Mouse (Mus musculus) embryonic facial prominence, embryonic 15.5 days (tissue): Measurements from ENCODE around the gene Trp53i11. TPM values are rescaled to one million over a fixed set of nuclear protein-coding genes. Genes with fewer than 3 reads are reported as not detected.
A peak's percentile ranks its signal among the peaks of the same experiment; 100 is the strongest.

Experiments used
- ATAC-seq: fragments of 200-750 bp; cut with Nextera tagmentation; 2 replicates; pipeline ENCODE4 v1.8.0; 2017; ENCODE audit warnings: low read depth, moderate TSS enrichment; ENCODE audit not compliant: insufficient number of reproducible peaks, low FRiP score, low TSS enrichment
- H3K27ac ChIP-seq: fragments of 300-500 bp; sonication (generic); replicated peaks from 2 replicates; pipeline ENCODE4 v1.5.1; 2015; ENCODE audit warnings: mild to moderate bottlenecking, inconsistent platforms
- H3K27me3 ChIP-seq: fragments of 300-500 bp; sonication (generic); 2 replicates; pipeline ENCODE4 v1.6.1; 2015; ENCODE audit warnings: inconsistent platforms
- H3K36me3 ChIP-seq: fragments of 300-500 bp; sonication (generic); 2 replicates; pipeline ENCODE4 v1.6.1; 2015; ENCODE audit warnings: mild to moderate bottlenecking, inconsistent platforms
- H3K4me1 ChIP-seq: fragments of 300-500 bp; sonication (generic); 2 replicates; pipeline ENCODE4 v1.6.1; 2015; ENCODE audit warnings: inconsistent platforms
- H3K4me2 ChIP-seq: fragments of 300-500 bp; sonication (generic); replicated peaks from 2 replicates; pipeline ENCODE4 v1.6.1; 2015; ENCODE audit warnings: mild to moderate bottlenecking, inconsistent platforms
- H3K4me3 ChIP-seq: fragments of 300-500 bp; sonication (generic); replicated peaks from 2 replicates; pipeline ENCODE4 v1.5.1; 2015; ENCODE audit warnings: mild to moderate bottlenecking, inconsistent platforms
- H3K9ac ChIP-seq: fragments of 300-500 bp; sonication (generic); 2 replicates; pipeline ENCODE4 v1.6.1; 2015; ENCODE audit warnings: inconsistent platforms
- H3K9me3 ChIP-seq: fragments of 300-500 bp; sonication (generic); replicated peaks from 2 replicates; pipeline ENCODE4 v1.6.1; 2016; ENCODE audit warnings: inconsistent platforms
- WGBS: fragments of 180-500 bp; shearing (Covaris S2); methylation state at CpG from one replicate; pipeline ENCODE4 v1.1.7; 2015; 5-methylcytosine and 5-hydroxymethylcytosine counted together
- polyA plus RNA-seq: library from polyadenylated mRNA; unstranded; fragments of >200 nt; fragmentation: Nextera tagmentation; extraction: Ambion mirVana; gene quantifications from 2 replicates; pipeline ENCODE4 v1.2.1, GENCODE M21; 2015

The Trp53i11 gene
- polyA plus RNA-seq, 1 experiment from 2014 or later: 46.4 TPM

DNA sequence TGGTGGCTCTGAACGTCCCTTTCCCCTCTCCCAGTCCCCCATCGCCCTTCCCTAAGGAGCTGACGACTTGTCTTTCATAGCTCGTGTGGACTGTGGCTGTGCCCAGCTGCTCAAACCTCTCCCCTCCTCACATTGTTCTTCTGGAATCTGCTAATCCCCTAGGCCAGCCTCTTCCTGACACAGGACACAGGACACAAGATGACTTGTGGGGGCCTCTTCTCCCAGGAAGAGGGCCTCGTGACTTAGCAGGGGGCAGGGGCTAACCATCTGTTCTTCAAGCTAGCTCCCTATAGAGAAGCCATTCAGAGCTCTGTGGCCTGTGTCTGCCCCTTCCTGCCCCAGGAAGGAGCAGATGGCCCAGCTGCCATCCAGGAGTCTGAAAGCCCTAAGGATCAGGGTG, 13.2 kb upstream of the Trp53i11 start:
- H3K27me3 ChIP-seq: peaks cover 12% of the 10 kb centered on the region
- peak; percentile 36; the same call in 1 of the 2 replicates for ATAC-seq
- no peak overlapping the region for H3K4me3 ChIP-seq
- no peak overlapping the region for H3K9ac ChIP-seq
- peaks cover 30% of the 10 kb centered on the region for H3K4me1 ChIP-seq
- WGBS: 40% methylated on average over 5 of the region's 5 CpGs
- no peak overlapping the region for H3K27ac ChIP-seq
- no peaks in the 10 kb centered on the region for H3K36me3 ChIP-seq
- no peak overlapping the region for H3K4me2 ChIP-seq
- H3K9me3 ChIP-seq: no peaks in the 10 kb centered on the region

- no peak for ATAC-seq
- Histone ChIP-seq H3K36me3 (no peaks in the 10 kb centered on the region), H3K4me3 (no peak overlapping the region), H3K27ac (no peak overlapping the region), H3K9ac (no peak overlapping the region), H3K9me3 (no peaks in the 10 kb centered on the region), H3K4me1 (peaks cover 36% of the 10 kb centered on the region), H3K27me3 (peaks cover 22% of the 10 kb centered on the region), H3K4me2 (no peak overlapping the region)
- WGBS: 20% methylated on average over 5 of the region's 5 CpGs
These were observed 12.1 kb upstream of the Trp53i11 start for GRCm38 (mm10) chr2:93175278-93175677.

GRCm38 (mm10) chr2:93175721-93176120, 11.6 kb upstream of the Trp53i11 start:
- peaks cover 25% of the 10 kb centered on the region for H3K27me3 ChIP-seq
- 68% methylated on average over 2 of the region's 2 CpGs for WGBS
- H3K4me1 ChIP-seq: peaks cover 39% of the 10 kb centered on the region
- no peaks in the 10 kb centered on the region for H3K36me3 ChIP-seq
- H3K4me2 ChIP-seq: no peak overlapping the region
- H3K9me3 ChIP-seq: no peaks in the 10 kb centered on the region
- H3K27ac ChIP-seq: no peak overlapping the region
- H3K4me3 ChIP-seq: no peak overlapping the region
- H3K9ac ChIP-seq: no peak overlapping the region
- no peak for ATAC-seq

DNA sequence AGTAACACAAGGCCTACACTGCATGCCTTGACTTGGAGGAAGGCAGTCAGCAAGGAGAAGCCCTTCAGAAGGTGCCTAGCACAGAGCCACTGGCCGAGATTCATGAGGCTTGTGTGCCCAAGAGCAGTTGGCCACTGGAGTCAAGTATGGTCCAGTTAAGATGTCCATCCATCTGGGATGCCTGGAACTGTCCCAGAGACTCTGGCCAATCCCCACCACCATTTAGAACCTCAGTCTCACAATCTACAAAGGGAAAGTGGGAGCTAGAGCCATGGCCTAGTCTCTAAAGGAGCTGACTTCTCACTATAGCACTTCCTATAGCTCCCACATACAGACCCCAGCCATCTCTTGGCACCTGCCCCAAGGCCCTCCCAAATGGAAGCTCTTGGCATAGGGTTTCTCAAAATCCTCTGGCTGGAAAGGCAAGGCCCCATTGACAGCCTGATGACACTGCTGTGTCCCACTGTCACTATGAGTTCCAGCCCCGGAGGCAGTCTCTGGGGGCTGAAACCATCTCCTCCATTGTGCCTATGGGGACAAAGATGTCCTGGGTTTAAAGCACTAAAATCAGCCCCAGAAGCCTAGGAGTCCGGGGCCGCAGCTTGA, 11.1 kb upstream of the Trp53i11 start:
- no peak overlapping the region for H3K4me3 ChIP-seq
- H3K27me3 ChIP-seq: peaks cover 28% of the 10 kb centered on the region
- H3K9me3 ChIP-seq: no peaks in the 10 kb centered on the region
- H3K9ac ChIP-seq: no peak overlapping the region
- no peaks in the 10 kb centered on the region for H3K36me3 ChIP-seq
- H3K4me2 ChIP-seq: peak overlapping the region; percentile 22; the same call in 1 of the 2 replicates
- WGBS: 28% methylated on average over 4 of the region's 4 CpGs
- no peak for ATAC-seq
- H3K4me1 ChIP-seq: peaks cover 39% of the 10 kb centered on the region
- 0 out of 2 replicates have a peak overlapping the region, but pooled peaks have one; percentile 23 for H3K27ac ChIP-seq

DNA sequence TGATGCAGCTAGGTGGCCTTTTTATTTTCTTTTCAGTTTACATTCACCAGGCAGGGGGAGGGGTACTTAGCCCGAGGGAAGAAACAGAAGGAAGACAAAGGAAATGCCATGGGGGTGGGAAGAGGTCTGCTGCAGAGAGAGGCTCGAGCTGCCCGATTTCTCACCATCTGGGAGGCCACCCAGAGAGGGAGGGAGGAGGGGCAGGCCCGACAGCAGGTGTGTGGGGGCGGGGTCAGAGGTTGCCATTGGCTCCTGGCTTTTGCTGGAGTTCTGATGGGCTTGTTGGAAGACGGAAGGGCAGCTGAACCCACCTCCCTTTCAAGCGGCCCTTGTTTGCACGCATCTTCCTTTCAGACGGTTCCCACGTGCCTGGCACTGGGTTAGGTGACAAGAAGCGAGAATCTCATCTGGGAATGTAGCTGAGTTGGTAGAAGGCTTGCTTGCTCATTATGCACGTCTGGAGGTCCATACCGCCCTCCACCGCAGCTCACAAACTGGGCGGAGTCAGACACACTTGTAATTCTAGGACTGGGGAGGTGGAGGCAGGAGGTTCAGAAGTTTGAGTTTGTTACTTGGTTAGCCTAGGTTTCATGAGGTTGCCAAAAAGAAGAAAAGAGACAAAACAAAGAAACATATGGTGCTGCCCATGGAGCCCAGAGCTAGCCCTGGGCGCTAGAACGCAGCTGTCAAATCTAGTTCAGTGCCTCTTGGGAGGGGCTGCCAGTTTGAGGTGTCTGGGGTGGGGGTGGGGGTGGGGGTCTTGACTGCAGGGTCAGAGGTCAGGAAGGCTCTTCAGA, 10.3 kb upstream of the Trp53i11 start:
- Histone ChIP-seq H3K4me2 (peak overlapping the region; percentile 22), H3K9ac (no peak overlapping the region), H3K4me3 (no peak overlapping the region), H3K36me3 (no peaks in the 10 kb centered on the region), H3K27ac (no peak overlapping the region), H3K9me3 (no peaks in the 10 kb centered on the region), H3K4me1 (peaks cover 39% of the 10 kb centered on the region), H3K27me3 (peaks cover 35% of the 10 kb centered on the region)
- 5% methylated on average over 17 of the region's 17 CpGs for WGBS
- no peak for ATAC-seq

DNA sequence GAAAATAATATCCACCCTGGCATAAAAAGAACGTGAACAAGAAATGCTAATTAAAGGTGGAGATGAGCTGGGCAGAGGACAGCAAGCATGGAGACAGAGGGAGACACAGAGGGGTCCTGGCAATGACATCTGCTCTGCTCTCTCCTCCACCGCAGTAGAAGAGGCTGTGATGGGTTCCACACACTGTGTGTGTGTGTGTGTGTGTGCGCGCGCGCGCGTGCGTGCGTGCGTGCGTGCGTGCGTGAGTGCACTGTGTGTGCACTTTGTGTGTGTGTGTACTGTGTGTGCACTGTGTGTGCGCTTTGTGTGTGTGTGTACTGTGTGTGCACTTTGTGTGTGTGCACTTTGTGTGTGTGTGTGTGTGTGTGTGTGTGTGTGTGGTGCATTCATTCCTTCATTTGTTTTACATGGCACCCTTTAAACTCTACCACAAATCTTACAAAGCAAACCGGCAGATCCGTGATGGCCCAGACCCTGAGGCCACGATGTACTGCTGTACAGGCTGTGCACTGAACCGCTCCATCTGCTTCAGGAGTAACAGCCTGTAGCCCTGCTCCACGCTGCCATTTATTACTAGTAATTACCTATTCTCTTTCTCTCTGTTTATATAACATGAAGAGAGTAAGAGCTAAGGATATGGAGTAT, 9.6 kb upstream of the Trp53i11 start:
- H3K9me3 ChIP-seq: no peaks in the 10 kb centered on the region
- H3K27ac ChIP-seq: no peak overlapping the region
- H3K27me3 ChIP-seq: peaks cover 38% of the 10 kb centered on the region
- H3K4me1 ChIP-seq: peaks cover 39% of the 10 kb centered on the region
- 75% methylated on average over 20 of the region's 20 CpGs for WGBS
- H3K36me3 ChIP-seq: no peaks in the 10 kb centered on the region
- no peak for ATAC-seq
- H3K9ac ChIP-seq: no peak overlapping the region
- H3K4me3 ChIP-seq: no peak overlapping the region
- H3K4me2 ChIP-seq: no peak overlapping the region

GRCm38 (mm10) chr2:93178313-93178677, 9.1 kb upstream of the Trp53i11 start:
- H3K27me3 ChIP-seq: peaks cover 38% of the 10 kb centered on the region
- no peak overlapping the region for H3K9ac ChIP-seq
- H3K9me3 ChIP-seq: no peaks in the 10 kb centered on the region
- no peak for ATAC-seq
- no peak overlapping the region for H3K27ac ChIP-seq
- H3K36me3 ChIP-seq: no peaks in the 10 kb centered on the region
- H3K4me1 ChIP-seq: peaks cover 39% of the 10 kb centered on the region
- H3K4me2 ChIP-seq: no peak overlapping the region
- no peak overlapping the region for H3K4me3 ChIP-seq
- WGBS: 85% methylated on average over 4 of the region's 4 CpGs

DNA sequence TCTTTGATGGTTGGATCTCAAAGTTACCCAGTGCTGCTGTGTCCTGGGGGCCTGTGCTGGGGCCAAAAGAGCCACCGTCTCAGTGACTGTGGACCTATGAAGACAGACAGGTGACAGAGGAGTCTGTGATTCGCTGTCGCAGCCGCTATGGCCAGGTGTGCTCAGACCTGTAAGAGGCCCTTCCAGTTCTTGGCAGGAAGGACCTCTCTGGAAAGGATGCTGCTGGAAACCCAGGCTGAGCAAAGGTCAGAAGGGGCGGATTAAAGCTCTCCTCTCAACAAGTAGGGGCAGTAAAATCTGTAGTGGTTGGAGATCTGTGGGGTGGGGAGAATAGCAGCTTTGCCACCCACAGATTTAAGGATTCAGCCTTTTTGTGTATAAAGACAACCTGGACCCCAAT, 7.7 kb upstream of the Trp53i11 start:
- peak overlapping the region; percentile 52; the same call in 1 of the 2 replicates for H3K4me2 ChIP-seq
- no peak for ATAC-seq
- no peak overlapping the region for H3K4me3 ChIP-seq
- 0 out of 2 replicates have a peak overlapping the region, but pooled peaks have one; percentile 15 for H3K9ac ChIP-seq
- H3K36me3 ChIP-seq: no peaks in the 10 kb centered on the region
- no peak overlapping the region for H3K27ac ChIP-seq
- peaks cover 38% of the 10 kb centered on the region for H3K27me3 ChIP-seq
- H3K4me1 ChIP-seq: peaks cover 35% of the 10 kb centered on the region
- no peaks in the 10 kb centered on the region for H3K9me3 ChIP-seq
- 62% methylated on average over 5 of the region's 5 CpGs for WGBS

DNA sequence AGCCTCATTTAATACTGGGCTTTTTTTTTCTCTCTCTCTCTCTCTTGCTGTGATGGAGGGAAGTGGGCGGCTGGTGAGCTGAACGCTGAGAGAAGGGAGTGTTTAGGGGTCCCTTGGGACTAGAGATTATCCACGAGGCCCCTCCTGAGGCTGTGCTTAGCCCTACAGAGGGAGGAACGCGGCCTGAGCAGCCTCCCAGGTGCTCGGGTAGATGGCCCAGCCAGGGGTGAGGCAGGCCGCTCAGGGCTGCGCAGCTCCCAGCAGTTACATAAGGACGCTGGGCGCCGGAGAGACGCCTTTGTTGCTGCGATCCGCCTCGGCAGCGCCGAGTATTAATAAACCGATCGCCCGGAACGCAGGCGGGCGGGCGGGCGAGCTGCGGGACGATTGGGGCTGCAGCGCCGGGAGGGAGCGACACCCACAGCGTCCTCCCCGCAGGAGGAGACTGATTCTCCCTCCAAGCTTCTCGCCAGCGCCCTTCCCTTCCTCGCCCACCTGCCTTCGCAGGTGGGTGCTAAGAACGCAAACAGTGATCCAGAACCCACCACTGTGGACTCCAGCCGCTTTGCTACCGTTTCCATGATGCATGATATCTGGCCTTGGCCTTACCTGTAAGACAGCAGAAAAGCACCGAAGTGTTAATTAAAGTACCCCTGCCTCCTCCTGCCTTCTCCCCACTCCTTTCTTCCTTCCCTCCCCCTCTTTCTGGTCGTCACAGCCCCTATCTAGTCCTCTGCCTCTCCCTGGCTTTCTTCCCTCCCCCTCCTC, 7.1 kb upstream of the Trp53i11 start:
- Histone ChIP-seq H3K27ac (no peak overlapping the region), H3K27me3 (peaks cover 38% of the 10 kb centered on the region), H3K4me1 (peaks cover 33% of the 10 kb centered on the region), H3K9ac (peak overlapping the region; percentile 15; the same call in 1 of the 2 replicates), H3K36me3 (no peaks in the 10 kb centered on the region), H3K9me3 (no peaks in the 10 kb centered on the region), H3K4me3 (peak overlapping the region; percentile 29), H3K4me2 (peak overlapping the region; percentile 52)
- ATAC-seq: peak; percentile 31; the same call in 1 of the 2 replicates
- WGBS: 4% methylated on average over 41 of the region's 41 CpGs

DNA sequence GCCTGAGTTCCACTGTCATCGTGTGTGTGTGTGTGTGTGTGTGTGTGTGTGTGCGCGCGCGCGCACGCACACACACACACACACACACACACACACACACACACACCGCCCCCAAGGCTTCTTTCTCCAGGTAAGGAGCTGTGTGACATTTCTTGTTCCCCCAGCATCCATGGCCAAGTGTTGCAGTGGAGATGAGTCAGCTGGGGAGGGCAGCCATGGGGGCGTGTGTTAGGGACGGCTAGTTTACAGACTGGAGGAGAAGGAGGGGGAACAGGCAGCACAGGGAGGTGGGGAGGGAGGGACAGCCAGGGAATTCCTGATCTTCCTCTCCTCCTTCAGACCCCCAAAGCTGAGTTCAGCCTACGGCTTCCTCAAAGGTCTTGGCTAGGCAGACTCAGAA, 4.5 kb upstream of the Trp53i11 start:
- Histone ChIP-seq H3K4me2 (no peak overlapping the region), H3K36me3 (no peaks in the 10 kb centered on the region), H3K4me3 (no peak overlapping the region), H3K27me3 (peaks cover 39% of the 10 kb centered on the region), H3K4me1 (peaks cover 17% of the 10 kb centered on the region), H3K9me3 (no peaks in the 10 kb centered on the region), H3K27ac (no peak overlapping the region), H3K9ac (no peak overlapping the region)
- ATAC-seq: no peak
- 64% methylated on average over 5 of the region's 11 CpGs for WGBS
